Mouse (Mus musculus) inflammation-experienced regulatory T-cells, adult 6 months (primary cell): ENCODE data around the gene Gsdma. TPM values are rescaled to one million over a fixed set of nuclear protein-coding genes. Genes with fewer than 3 reads are reported as not detected.
"Not testable (repeated sequence)": the region's sequence is repeated elsewhere in the genome, so short reads cannot be mapped to it uniquely, and the experiment has no call there.

Experiments used
- ATAC-seq: one replicate; pipeline ENCODE4 v1.8.0; 2017
- polyA plus RNA-seq, 3 experiments: library from polyadenylated mRNA; unstranded; fragments of 100-300 nt; shearing (Covaris generic); gene quantifications; one replicate each; pipeline ENCODE4 v1.2.1; 2017

Gene Gsdma
- polyA plus RNA-seq, 3 experiments from 2014 or later: not detected

DNA sequence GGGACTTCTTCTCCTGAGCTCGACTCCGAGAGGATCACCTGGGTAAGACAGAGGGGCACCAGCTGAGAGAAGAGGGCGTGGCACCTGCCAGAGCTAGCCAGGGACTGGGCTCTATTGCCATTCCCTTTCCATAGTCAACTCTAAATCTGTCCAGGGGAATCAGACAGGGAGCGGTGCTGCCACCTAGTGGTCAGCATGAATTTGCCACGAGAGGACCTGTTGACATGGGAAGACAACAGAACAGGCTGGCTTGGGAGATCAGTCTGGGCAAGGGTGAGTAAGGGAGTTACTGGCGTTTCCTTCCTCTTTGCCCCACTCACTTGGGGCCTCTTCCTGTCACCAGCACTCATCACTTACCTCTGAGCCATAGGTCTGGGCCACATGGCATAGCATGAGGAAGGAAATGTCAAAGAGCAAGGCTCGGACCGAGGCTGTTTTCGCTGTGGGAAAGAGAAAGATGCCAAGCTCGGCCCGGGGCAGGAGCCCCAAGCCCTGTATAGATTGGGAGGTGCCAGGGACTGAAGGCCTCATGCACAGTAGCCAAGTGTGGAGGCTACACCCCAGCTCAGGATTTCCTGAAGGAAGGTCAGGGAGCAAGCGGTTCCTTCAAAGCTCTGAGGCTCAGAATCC is 46.4 kb downstream of the Gsdma start:
- no peak for ATAC-seq

DNA sequence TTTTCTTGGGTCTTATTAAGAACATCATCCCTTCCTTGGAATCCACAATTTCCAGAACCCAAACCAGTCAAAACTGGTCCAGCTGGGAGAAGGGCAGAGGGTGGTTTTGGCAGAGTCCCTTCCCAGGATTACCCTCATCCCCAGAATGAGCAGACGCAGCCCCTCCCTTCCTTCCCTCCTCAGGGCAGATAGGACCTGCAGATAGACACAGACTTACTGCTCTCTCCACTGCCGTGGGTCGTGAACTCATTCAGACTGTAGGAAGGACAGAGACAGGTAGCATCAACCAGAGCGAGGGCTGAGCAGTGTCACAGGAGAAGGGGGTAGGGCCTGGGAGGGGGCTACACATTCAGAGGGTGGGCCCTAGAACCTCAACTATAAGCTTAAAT is 46.9 kb downstream of the Gsdma start:
- no peak for ATAC-seq

GRCm38 (mm10) chr11:98712009-98712408 is 47.9 kb downstream of the Gsdma start:
- ATAC-seq: not testable (repeated sequence)

DNA sequence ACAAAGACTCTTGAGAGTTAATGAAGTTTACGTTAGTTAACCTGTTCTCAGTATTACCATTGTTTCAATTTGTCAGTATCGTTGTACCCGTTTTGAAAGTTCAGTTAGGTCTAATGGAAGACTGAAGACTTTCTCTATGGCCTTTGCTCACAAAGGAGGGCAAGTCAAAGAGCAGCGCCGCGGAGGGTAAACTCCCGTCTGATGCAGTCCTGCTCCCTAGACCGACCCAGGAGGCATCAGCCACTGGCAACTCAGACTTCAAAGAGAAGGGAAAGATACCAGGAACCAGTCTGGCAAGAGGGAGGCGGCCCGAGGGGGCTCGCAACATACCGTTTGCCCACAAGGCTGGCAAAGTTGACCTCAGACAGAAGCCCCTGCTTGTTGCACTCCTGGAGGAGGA is 49.6 kb downstream of the Gsdma start:
- no peak for ATAC-seq

DNA sequence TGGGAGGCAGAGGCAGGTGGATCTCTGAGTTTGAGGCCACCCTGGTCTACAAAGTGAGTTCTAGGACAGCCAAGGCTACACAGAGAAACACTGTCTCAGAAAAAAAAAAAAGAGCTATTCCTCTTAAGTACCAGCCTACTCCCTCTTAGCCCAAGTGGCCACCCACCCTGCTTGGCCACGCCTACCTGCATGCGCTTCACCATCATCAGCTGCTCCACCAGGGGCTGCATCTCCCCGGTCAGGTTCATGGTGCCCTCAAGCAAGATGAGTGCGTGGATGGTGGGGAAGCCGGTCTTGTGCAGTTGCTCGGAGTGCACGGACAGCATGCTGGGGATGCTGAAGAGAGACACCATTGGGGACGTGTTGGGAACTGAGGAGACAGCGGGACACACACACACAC is 51.8 kb downstream of the Gsdma start:
- no peak for ATAC-seq

- no peak for ATAC-seq
Measured at GRCm38 (mm10) chr11:98717904-98718303, 53.8 kb downstream of the Gsdma start.

DNA sequence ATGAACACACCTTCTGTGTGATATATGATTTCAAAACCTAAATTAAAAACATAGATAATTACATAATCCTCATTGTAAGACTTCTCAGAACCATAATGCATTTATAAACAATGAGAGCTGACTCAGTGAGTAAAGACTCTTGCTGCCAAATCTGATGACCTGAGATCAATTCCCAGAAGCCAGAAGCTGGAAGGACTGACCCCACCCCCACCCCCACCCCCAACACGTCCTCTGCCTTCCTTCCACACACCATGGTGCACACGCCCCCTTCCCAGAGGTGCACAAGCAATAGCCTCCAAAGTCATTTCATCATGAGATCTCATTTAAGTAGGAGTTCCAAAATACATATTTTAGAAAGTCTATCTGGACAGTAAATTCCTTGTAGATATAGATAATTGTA is 56.6 kb downstream of the Gsdma start:
- ATAC-seq: no peak

DNA sequence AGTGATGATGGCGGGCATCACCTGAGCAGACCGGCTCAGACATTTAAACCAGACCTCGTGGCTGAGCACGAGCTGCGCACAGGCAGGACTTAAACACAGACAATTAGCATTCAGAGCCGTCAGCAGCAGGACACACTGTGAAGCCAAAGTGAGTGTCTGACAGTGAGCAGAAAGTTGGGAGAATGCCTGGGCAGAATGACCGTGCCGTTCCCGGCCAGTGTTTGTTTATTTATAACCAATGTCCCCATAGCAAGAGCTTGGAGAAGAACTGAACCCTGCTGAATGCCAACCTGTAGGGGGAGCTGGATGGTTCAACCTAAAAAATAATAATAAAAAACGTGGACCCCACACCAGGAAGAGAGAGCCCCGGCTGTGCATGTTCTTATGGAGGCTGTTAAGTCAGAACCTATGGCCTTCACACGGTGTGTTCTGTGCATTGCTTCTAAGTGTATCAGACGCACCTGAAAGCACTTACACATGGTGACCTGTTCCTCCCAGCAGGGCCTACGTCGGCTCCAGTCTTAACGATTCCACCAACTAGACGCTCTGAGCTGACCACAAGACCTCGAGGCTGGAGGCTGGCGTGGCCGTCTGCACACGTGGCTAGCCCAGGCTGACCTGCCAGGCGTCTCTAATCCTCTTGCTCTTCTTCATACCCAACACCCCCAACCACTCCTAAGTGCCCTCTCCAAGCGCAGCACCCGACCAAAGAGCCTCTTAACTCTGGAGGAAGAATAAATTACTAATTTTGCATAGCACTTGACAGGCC is 57.5 kb downstream of the Gsdma start:
- ATAC-seq: no peak

- no peak for ATAC-seq
Measured at GRCm38 (mm10) chr11:98723098-98723497, 58.9 kb downstream of the Gsdma start.

DNA sequence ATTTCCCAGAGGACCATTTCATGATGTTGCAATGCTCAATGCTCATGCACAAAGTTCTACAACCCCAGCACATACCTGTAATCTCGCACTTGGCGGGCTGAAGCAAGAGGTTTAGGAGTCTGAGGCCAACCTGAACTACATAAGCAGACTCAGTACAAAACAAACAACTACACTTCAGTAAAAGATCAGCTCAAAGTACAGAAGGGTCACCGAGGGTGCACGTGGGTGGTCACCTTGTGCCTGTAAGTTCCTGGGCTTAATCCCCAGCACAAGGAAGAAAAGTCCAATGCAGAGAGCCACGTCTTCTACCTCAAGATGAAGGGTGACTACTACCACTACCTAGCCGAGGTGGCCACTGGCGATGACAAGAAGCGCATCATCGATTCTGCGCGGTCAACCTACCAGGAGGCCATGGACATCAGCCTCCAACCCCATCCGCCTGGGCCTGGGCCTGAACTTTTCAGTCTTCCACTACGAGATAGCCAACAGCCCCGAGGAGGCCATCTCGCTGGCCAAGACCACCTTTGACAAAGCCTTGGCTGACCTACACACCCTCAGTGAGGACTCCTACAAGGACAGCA is 61.9 kb downstream of the Gsdma start:
- ATAC-seq: no peak

Other genes with a start within 250 kb of the Gsdma start
- gene Mien1, start 225.4 kb upstream of the Gsdma start, polyA plus RNA-seq: 100 to 1,000 TPM; 148 to 198 (median 167) TPM
- 1 to 10 TPM; 1.2 to 3.1 (median 2.1) TPM for gene Grb7, start 218.0 kb upstream of the Gsdma start, polyA plus RNA-seq
- gene Ikzf3, start 118.3 kb upstream of the Gsdma start, polyA plus RNA-seq: 100 to 1,000 TPM in 1 of 3 experiments, 10 to 100 TPM in 2; 75.8 to 102 (median 78.8) TPM
- gene Zpbp2, start 113.3 kb upstream of the Gsdma start, polyA plus RNA-seq: 1 to 10 TPM; 3.4 to 5.0 (median 4.3) TPM
- 10 to 100 TPM; 23.6 to 31.0 (median 30.7) TPM for gene Ormdl3, start 77.0 kb upstream of the Gsdma start, polyA plus RNA-seq
- gene Lrrc3c, start 66.1 kb upstream of the Gsdma start, polyA plus RNA-seq: not detected
- gene Gm12355, start 38.7 kb upstream of the Gsdma start, polyA plus RNA-seq: 10 to 100 TPM in 2 of 3 experiments, 1 to 10 TPM in 1; 1.3 to 14.8 (median 10.7) TPM
- gene Gsdma3, start 38.0 kb upstream of the Gsdma start, polyA plus RNA-seq: not detected
- not detected for gene Gsdma2, start 17.6 kb upstream of the Gsdma start, polyA plus RNA-seq
- gene Psmd3, start 18.2 kb downstream of the Gsdma start, polyA plus RNA-seq: 10 to 100 TPM; 12.9 to 20.6 (median 15.5) TPM
- gene Csf3, start 36.9 kb downstream of the Gsdma start, polyA plus RNA-seq: not detected
- gene Med24, start 65.1 kb downstream of the Gsdma start, polyA plus RNA-seq: 10 to 100 TPM; 23.8 to 32.5 (median 28.3) TPM
- 1 to 10 TPM; 1.3 to 6.3 (median 5.2) TPM for gene Thra, start 76.3 kb downstream of the Gsdma start, polyA plus RNA-seq
- gene Nr1d1, start 111.0 kb downstream of the Gsdma start, polyA plus RNA-seq: 1 to 10 TPM; 6.5 to 8.4 (median 7.3) TPM
- gene Msl1, start 131.2 kb downstream of the Gsdma start, polyA plus RNA-seq: 10 to 100 TPM; 16.7 to 26.3 (median 20.4) TPM
- gene Casc3, start 140.6 kb downstream of the Gsdma start, polyA plus RNA-seq: 10 to 100 TPM in 2 of 3 experiments, 1 to 10 TPM in 1; 8.7 to 14.8 (median 11.6) TPM
- under 1 TPM in 2 of 3 experiments, not detected in 1; 0.32 to 0.63 TPM for gene Rapgefl1, start 172.4 kb downstream of the Gsdma start, polyA plus RNA-seq
- gene Wipf2, start 199.3 kb downstream of the Gsdma start, polyA plus RNA-seq: 10 to 100 TPM; 10.4 to 15.1 (median 14.2) TPM
- 10 to 100 TPM in 1 of 3 experiments, 1 to 10 TPM in 2; 5.1 to 40.6 (median 5.2) TPM for gene Cdc6, start 243.4 kb downstream of the Gsdma start, polyA plus RNA-seq